Mouse (Mus musculus) monocyte, adult 2 months (primary cell): ENCODE data around the gene Zcchc24.

ENCODE experiments used
- DNase-seq, 2 experiments: peaks; one replicate each; pipeline ENCODE4 v3.0.0; 2022; ENCODE audit warnings: low spot score in 2 of 2, low read depth in 1 of 2

Gene Zcchc24

GRCm38 (mm10) chr14:25749143-25749909 is 19.5 kb downstream of the Zcchc24 start:
- no peak for DNase-seq

DNA sequence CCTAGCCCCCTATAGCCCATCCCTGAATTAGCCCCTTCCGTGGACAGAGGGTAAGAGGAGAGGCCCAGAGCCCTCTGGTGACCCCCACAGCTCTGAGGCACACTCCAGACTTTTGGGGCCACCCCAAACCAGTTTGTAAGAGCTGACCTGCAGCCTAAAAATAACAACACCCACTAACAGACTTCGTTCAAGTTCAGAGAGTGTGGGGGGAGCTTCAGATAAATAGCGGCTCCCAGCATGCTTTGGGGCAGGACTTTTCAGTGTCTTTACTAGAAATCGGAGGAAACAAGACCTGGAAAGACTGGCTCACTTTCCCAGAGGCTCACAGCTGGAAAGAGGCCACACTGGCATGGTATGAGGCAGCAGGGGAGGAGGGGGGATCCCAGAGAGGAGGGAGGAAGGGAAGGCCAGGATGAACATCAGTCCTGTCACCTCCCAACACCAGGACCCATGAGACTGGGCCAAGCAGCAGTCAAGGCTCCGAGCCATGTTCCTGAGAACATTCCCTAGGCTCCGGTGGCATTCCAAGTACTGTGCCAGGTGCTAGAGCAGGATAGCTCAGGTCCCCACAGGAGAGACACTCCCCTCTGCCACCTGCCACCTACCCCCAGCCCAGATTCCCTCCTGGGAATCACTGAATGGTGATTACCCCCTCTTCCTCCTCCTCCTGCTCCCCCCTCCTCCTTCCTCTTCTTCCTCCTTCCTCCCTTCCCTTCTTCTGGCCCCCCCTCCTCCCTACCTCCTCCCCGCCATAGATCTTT is 20.7 kb downstream of the Zcchc24 start:
- no peak for DNase-seq

- peak; percentile 73 for DNase-seq
Observed at GRCm38 (mm10) chr14:25746971-25747945, 21.6 kb downstream of the Zcchc24 start.

DNA sequence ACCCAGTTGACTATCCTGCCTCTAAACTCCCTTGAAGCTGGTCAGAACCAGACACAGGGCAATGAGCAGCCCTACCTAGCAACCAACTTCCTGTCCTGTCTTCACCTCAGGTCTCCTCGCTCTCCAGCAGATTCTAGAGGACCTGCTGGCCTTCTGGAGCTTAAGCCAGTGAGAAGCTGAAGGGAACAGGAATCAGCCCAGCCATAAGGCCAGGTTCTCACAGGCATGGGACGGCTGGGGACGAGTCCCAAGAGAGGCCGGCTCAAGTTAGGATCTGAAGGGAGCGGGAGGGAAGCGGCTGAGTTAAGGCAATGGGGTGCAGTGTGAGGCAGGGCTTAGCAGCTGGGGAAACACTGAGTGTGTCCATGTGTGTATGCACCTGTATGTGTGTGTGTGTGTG is 22.5 kb downstream of the Zcchc24 start:
- no peak for DNase-seq

DNA sequence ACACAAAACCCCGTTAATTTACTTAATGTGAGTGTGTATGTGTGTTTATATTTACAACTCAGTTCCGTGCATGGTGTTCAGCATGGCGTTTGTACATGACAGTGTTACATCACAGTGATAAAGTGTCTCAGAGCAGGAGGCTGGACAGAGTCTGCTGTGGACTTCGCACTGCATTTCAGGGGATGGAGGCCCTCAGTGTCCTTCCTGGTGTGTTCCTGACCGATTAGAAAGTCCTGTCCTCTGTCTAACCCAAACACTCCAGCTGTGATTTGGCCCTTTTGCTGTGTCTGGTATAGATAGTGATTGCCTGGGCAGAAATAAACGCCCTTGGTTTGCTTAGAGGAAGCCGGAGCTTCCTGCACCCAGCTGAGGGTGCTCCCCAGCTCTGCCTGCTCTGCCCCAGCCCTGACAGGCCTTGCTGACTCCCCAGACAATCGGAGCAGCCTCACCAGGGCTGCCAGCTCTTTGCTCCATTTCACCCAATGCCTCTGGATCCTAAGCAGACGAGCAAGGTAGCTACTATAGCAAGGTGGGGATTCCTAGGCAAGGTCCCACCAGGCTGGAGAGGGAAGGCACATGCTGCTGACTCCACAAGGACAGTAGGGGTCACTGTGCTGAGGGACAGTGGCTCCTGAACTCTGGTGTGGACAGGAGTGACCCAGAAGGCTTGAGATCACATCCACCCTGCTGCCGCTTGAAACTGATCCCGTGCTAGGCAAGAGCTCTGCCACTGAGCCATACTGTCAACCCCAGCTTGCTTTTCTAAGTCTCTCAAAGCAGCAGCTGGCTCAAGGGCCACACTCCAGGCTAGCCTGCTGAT is 23.3 kb downstream of the Zcchc24 start:
- no peak for DNase-seq

DNA sequence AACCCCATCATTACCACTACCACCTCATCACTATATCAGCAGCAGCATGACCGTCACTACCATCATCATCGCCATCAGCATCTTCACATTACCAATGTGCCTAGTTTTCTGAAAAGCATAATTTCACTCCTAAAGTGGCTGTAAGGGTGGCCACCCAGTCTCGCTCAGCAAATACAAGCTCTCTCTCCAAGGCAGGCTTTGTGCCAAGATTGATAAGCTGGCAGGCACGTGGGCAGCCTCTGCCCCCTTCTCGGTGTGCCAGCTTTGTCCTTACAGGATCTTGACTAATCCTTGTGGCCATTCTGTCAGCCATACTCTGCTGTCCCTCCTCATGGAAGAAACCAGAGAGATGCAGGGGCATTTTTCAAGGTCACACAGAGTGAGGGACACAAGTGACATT is 25.9 kb downstream of the Zcchc24 start:
- no peak for DNase-seq

GRCm38 (mm10) chr14:25741840-25742367 is 26.9 kb downstream of the Zcchc24 start:
- no peak for DNase-seq

DNA sequence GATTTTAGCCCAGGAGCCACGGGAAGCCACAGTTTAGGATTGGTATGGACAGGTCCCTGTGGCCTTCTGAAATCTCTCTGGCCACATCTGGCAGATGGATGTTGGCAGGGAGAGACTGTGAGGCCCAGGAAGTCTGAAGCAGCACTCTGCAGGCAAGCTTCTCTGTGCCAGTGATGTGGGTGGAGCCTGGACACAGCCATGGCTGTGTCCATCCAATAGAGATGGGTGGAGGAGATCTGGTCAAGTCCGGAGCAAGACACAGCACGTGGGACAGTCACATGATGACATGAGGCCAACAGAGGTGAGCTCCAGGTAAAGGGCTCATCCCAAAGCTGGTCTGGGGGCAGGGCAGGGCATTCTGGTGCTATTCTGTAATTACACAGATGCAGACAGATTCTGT is 27.6 kb downstream of the Zcchc24 start:
- DNase-seq: no peak

GRCm38 (mm10) chr14:25739957-25740565 is 28.8 kb downstream of the Zcchc24 start:
- no peak for DNase-seq

GRCm38 (mm10) chr14:25738591-25739001 is 30.2 kb downstream of the Zcchc24 start:
- no peak for DNase-seq

DNA sequence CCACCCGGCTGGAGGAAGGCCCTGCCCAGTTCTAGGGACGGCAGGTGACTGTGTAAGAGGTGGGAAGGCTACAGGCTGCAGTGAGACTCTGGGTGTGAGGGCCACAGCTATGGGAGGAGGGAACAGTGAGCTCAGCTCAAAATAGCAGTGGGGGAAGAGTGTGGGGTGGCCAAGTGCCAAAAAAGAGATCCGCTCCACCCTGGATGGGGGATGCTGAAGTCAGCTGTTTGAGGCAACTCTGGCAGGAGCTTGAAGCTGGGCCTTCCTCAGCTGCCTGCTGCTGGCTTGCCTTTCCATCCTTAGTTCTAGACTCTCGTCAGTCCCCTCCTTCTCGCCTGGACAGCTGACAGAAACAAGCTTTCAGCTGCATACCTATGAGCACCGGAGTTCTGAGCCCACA is 32.2 kb downstream of the Zcchc24 start:
- no peak for DNase-seq

DNA sequence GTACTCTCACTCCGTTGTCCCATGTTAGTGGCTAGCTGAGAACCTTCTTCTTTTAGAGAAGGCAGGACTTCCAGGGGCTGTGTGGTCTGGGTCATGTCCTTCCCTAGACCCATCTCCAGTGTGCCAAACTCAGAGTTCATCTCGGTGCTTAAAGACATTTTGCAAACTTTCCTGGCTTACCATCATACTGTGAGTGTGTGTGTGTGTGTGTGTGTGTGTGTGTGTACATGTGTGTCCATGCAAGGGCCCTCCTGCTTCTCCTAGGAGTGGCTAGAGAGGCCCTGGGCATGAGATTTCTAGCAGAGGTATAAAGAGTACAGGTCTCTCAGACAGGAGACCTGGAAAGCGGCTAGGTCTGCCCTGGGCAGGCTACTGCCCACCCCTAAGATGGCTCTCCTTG is 32.7 kb downstream of the Zcchc24 start:
- no peak for DNase-seq

DNA sequence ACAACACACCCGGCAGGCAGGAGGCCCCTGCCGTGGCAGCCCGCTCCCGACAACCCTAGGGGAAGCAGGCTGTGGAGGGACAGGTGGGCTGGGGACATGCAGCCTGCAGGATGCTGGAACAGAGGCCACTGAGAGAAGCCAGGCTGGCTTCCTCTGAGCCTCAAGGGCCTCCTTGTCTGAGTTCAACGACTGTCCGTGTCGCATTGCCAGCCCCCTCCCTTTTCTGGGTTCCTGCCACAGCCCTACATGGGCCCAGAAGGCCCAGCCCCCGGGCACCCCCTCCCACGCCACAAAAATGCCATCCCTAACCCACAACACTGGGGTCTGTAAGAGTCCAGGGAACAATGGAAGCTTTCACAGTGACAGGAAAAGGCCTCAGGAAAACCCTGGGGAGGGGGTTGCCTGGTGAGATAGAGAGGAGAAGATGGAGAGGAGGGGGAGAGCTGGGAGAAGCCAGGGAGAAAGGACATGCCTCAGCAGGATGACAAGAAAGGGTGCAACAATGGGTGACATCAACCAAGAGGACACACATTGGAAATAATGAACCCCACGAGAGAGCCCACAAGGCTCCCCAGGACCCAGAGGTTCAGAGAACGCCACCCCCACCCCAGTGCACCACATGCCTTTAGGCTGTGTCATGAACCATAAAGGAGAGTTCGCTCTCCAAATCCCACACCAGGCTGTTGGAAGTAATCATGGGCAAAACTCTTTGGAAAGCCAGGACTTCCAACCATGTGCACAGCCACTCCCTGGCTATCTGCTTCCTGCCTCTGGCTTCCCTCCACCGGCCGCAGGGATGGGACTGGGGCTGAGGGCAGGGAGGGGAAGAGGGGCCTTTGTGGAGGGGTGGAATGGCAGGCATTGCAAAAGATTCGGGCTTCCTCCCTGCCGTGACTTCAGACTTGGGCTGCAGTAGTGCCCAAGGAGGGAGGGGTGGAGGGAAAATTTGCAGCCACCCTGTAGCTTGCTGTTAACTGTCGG is 33.8 kb downstream of the Zcchc24 start:
- DNase-seq: no peak

GRCm38 (mm10) chr14:25727149-25727510 is 41.7 kb downstream of the Zcchc24 start:
- no peak for DNase-seq

DNA sequence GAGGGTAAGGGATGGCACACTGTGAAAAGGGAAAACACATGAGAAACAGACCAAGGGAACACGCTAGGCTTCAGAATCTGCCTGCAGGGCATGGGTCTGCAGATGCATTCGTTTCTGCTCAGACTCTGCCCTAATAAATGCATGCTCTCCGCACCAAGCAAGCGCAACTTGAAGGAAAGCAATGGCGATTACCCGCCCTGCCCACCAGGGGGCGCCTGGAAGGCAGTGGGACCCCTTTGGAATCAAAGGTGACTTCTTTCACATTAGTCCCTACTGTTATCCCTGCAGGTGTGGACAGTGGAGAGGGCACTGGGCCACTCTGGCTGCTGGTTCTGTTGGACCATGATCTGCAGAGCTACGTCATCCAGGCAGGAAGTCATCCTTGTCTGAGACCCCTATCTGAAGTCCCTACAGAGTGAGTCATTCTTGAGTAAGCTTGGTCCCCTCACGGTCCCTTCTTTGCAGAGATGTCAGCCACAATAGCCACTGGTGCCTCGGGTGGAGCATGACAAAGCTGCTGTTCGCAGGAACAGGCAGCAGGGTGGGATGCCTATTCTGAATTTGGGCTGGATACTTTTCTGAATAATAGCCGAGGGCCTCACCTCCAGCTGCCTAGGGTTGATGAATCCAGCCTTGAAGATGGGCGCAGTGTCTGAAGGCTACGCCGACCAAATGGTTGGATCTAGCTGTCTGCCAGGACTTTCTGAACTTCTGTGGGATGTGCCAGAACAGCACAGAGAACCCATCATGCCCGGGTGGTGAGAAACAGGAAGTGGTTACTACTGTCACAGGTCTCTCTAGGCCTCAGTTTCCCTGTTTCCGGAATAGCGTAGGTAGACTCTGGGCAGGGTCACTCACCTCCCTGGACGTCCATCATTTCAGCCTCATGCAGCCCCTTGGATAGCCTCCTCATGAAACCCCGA is 42.4 kb downstream of the Zcchc24 start:
- DNase-seq: no peak

GRCm38 (mm10) chr14:25725690-25726089 is 43.1 kb downstream of the Zcchc24 start:
- no peak for DNase-seq

GRCm38 (mm10) chr14:25725032-25725497 is 43.8 kb downstream of the Zcchc24 start:
- DNase-seq: no peak
